Mouse (Mus musculus) lung, adult 2 months (tissue): ENCODE measurements around the gene Uroc1.

ENCODE experiments used
- CTCF ChIP-seq: fragments of 200-500 bp; IDR thresholded peaks from 2 replicates; pipeline ENCODE4 v1.5.1; 2011; ENCODE audit warnings: mild to moderate bottlenecking, low read length, control low read depth; ENCODE audit not compliant: insufficient read depth
- POLR2A ChIP-seq: fragments of 200-500 bp; IDR thresholded peaks from 2 replicates; pipeline ENCODE4 v1.6.1; 2011; ENCODE audit warnings: low read depth, mild to moderate bottlenecking, control low read depth, low read length, borderline replicate concordance; ENCODE audit errors: extremely low read depth

GRCm38 (mm10) chr6:90408632-90409031, 75.5 kb downstream of the Uroc1 start:
- TF ChIP-seq CTCF (no peak), POLR2A (no peak)
